Mouse (Mus musculus): ENCODE results near the gene Pop5. TPM values are rescaled to one million over a fixed set of nuclear protein-coding genes. Genes with fewer than 3 reads are reported as not detected.

Gene Pop5
- polyA plus RNA-seq, 1 experiment from 2014 or later: 121 TPM

- Histone ChIP-seq H3K36me3 (ENCODE audit: control insufficient read depth, insufficient read depth, low read length) (no peaks in the 10 kb centered on the region), H3K9me3 (ENCODE audit: control insufficient read depth, low read length) (no peaks in the 10 kb centered on the region), H3K9ac (ENCODE audit: low read length) (no peak overlapping the region), H3K4me1 (ENCODE audit: control insufficient read depth, insufficient read depth, low read length) (peaks cover 7% of the 10 kb centered on the region), H3K27ac (ENCODE audit: low read depth, low read length) (no peak overlapping the region), H3K27me3 (ENCODE audit: control insufficient read depth, insufficient read depth, low read length) (no peaks in the 10 kb centered on the region), H3K4me2 (ENCODE audit: low read depth) (no peak overlapping the region), H3K4me3 (ENCODE audit: low read depth, low read length) (no peak overlapping the region)
- ATAC-seq (ENCODE audit: insufficient read depth, low FRiP score, low TSS enrichment) (no peak), DNase-seq (ENCODE audit: low spot score) (peak; percentile 45)
- WGBS: 35% methylated on average over 14 of the region's 14 CpGs
These were observed 40.4 kb downstream of the Pop5 start for GRCm38 (mm10) chr5:115275998-115276397.

DNA sequence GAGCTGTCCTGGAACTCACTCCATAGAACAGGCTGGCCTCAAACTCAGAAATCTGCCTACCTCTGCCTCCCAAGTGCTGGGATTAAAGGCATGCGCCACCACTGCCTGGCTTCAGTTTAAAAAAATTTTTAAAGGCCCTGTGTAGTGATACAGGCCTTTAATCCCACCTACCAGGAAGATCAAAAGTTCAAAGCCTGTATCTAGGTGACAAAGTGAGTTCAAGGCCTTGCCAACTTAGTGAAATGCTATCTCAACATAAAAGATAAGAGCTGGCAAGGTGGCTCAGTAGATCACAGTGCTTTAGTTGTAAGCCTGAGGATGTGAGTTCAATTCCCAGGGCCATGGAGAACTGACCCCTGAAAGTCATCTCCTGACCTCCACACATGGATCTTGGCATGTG is 42.4 kb downstream of the Pop5 start:
- ATAC-seq (ENCODE audit: insufficient read depth, low FRiP score, low TSS enrichment) (no peak), DNase-seq (ENCODE audit: low spot score) (no peak)
- no peak overlapping the region for H3K9ac ChIP-seq (ENCODE audit: low read length)
- no peak overlapping the region for H3K4me3 ChIP-seq (ENCODE audit: low read depth, low read length)
- H3K27me3 ChIP-seq (ENCODE audit: control insufficient read depth, insufficient read depth, low read length): no peaks in the 10 kb centered on the region
- no peaks in the 10 kb centered on the region for H3K9me3 ChIP-seq (ENCODE audit: control insufficient read depth, low read length)
- peaks cover 7% of the 10 kb centered on the region for H3K4me1 ChIP-seq (ENCODE audit: control insufficient read depth, insufficient read depth, low read length)
- H3K4me2 ChIP-seq (ENCODE audit: low read depth): no peak overlapping the region
- WGBS: 84% methylated on average over 1 of the region's 1 CpGs
- H3K36me3 ChIP-seq (ENCODE audit: control insufficient read depth, insufficient read depth, low read length): no peaks in the 10 kb centered on the region
- H3K27ac ChIP-seq (ENCODE audit: low read depth, low read length): no peak overlapping the region

DNA sequence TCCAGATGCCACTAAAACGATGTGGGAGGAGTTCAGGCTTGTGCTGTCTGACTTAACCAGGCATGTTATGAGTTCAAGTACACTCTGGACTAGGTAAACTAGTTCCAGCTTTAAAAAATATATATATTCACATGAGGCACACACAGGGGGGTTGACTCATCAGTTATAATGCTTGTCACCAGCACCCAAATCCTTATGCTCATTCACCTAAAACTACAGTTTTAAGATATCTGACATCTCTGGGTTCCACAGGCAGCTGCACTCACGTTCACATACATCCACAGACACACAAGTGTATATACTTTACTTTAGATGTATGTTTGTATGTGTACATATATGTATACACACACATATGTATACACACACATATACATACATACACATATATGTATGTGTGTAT is 43.1 kb downstream of the Pop5 start:
- WGBS: 61% methylated on average over 2 of the region's 2 CpGs
- Histone ChIP-seq H3K4me3 (ENCODE audit: low read depth, low read length) (no peak overlapping the region), H3K9ac (ENCODE audit: low read length) (no peak overlapping the region), H3K27ac (ENCODE audit: low read depth, low read length) (no peak overlapping the region), H3K4me1 (ENCODE audit: control insufficient read depth, insufficient read depth, low read length) (peaks cover 4% of the 10 kb centered on the region), H3K27me3 (ENCODE audit: control insufficient read depth, insufficient read depth, low read length) (no peaks in the 10 kb centered on the region), H3K36me3 (ENCODE audit: control insufficient read depth, insufficient read depth, low read length) (no peaks in the 10 kb centered on the region), H3K4me2 (ENCODE audit: low read depth) (no peak overlapping the region), H3K9me3 (ENCODE audit: control insufficient read depth, low read length) (no peaks in the 10 kb centered on the region)
- ATAC-seq (ENCODE audit: insufficient read depth, low FRiP score, low TSS enrichment) (no peak), DNase-seq (ENCODE audit: low spot score) (no peak)

DNA sequence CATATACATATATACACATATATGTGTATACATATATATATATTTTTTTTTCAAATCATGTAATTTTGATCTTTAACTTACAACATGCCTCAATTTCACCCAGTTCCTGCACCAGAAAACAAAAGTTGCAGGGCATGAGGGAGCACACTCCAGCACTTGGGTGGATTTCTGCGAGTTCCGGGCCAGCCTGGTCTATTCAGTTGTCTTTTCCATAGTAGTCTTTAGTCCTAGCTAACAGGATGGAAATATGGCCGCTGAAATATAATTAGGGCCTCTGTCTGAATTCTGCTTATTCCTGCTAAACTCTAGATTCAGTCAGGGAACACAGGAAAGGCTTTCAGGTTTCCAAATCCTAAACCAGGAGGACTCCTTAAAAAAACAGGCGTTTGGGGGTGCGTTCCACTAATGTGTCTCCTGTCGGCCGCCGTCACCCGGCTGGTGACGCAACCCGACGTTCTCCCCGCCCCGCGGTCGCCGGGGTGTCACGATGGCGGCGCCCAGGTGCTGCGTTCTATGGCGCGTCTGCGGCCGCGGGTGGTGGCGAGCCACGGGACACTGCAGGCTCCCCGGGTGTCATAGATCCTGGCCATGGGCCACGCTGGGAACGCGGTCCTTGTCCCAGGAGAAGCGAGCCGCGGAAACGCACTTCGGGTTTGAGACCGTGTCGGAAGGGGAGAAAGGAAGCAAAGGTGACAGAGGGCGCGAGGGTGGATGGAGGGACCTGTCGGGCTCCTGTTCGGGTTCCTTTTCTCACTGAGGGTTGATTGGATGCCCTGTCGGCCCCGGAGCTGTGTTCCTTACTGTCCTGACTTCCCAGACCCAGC is 43.8 kb downstream of the Pop5 start, which contains the start of gene Coq5:
Coq5 (plus strand) TSS at position 441 of the 824 bp plus-strand sequence.
- DNase-seq (ENCODE audit: low spot score) (peak; percentile 83), ATAC-seq (ENCODE audit: insufficient read depth, low FRiP score, low TSS enrichment) (peak; percentile 65; the same call in 1 of the 2 replicates)
- WGBS: 4% methylated on average over 45 of the region's 45 CpGs
- Histone ChIP-seq H3K4me3 (ENCODE audit: low read depth, low read length) (peak within 1 kb of the TSS; percentile 95), H3K36me3 (ENCODE audit: control insufficient read depth, insufficient read depth, low read length) (peaks cover under 1% of the 10 kb centered on the region), H3K27me3 (ENCODE audit: control insufficient read depth, insufficient read depth, low read length) (no peaks in the 10 kb centered on the region), H3K27ac (ENCODE audit: low read depth, low read length) (no peak within 1 kb of the TSS), H3K9me3 (ENCODE audit: control insufficient read depth, low read length) (no peaks in the 10 kb centered on the region), H3K9ac (ENCODE audit: low read length) (peak within 1 kb of the TSS; percentile 61), H3K4me2 (ENCODE audit: low read depth) (peak within 1 kb of the TSS; percentile 82), H3K4me1 (ENCODE audit: control insufficient read depth, insufficient read depth, low read length) (peaks cover 4% of the 10 kb centered on the region)

DNA sequence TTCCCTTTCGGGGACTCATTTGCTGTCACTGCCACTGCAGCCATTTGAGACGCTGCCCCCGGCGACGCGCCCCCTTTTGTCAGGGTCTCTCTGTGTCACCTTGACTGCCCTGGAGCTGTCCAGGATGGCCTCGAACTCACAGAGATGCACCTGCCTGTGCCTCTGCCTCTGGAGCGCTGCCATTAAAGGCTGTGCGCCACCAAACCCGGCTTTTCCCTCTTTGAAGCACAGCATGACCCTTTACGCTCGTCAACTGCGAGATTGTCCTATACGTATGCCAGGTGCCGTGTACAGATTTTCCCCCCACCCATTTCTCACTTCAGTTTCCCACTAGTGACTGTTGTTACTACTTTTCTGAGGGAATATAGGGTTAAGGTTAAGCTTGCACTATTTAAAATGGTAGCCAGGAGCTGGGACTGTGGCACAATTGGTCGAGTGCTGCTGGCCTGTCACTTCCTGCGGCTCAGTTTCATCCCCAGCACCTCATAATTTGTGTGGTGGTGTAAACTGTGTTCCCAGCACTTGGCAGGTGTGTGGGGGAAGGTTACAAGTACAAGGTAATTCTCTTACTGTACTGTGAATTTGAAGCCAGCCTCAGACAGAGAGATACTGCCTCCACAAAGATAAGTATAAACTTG is 44.5 kb downstream of the Pop5 start:
- DNase-seq (ENCODE audit: low spot score): no peak
- H3K4me3 ChIP-seq (ENCODE audit: low read depth, low read length): peak overlapping the region; percentile 95
- H3K9me3 ChIP-seq (ENCODE audit: control insufficient read depth, low read length): no peaks in the 10 kb centered on the region
- WGBS: 10% methylated on average over 17 of the region's 17 CpGs
- no peak overlapping the region for H3K27ac ChIP-seq (ENCODE audit: low read depth, low read length)
- ATAC-seq (ENCODE audit: insufficient read depth, low FRiP score, low TSS enrichment): no peak
- H3K27me3 ChIP-seq (ENCODE audit: control insufficient read depth, insufficient read depth, low read length): no peaks in the 10 kb centered on the region
- peaks cover 4% of the 10 kb centered on the region for H3K4me1 ChIP-seq (ENCODE audit: control insufficient read depth, insufficient read depth, low read length)
- H3K9ac ChIP-seq (ENCODE audit: low read length): peak overlapping the region; percentile 61
- peaks cover 3% of the 10 kb centered on the region for H3K36me3 ChIP-seq (ENCODE audit: control insufficient read depth, insufficient read depth, low read length)
- H3K4me2 ChIP-seq (ENCODE audit: low read depth): peak overlapping the region; percentile 82

GRCm38 (mm10) chr5:115284735-115285134 is 49.1 kb downstream of the Pop5 start:
- peaks cover 4% of the 10 kb centered on the region for H3K4me1 ChIP-seq (ENCODE audit: control insufficient read depth, insufficient read depth, low read length)
- peaks cover 8% of the 10 kb centered on the region for H3K36me3 ChIP-seq (ENCODE audit: control insufficient read depth, insufficient read depth, low read length)
- H3K9ac ChIP-seq (ENCODE audit: low read length): no peak overlapping the region
- no peak overlapping the region for H3K4me3 ChIP-seq (ENCODE audit: low read depth, low read length)
- ATAC-seq (ENCODE audit: insufficient read depth, low FRiP score, low TSS enrichment) (no peak), DNase-seq (ENCODE audit: low spot score) (no peak)
- 93% methylated on average over 3 of the region's 3 CpGs for whole genome bisulfite sequencing
- no peak overlapping the region for H3K27ac ChIP-seq (ENCODE audit: low read depth, low read length)
- H3K4me2 ChIP-seq (ENCODE audit: low read depth): no peak overlapping the region
- no peaks in the 10 kb centered on the region for H3K9me3 ChIP-seq (ENCODE audit: control insufficient read depth, low read length)
- H3K27me3 ChIP-seq (ENCODE audit: control insufficient read depth, insufficient read depth, low read length): no peaks in the 10 kb centered on the region

GRCm38 (mm10) chr5:115294173-115294572 is 58.5 kb downstream of the Pop5 start:
- Histone ChIP-seq H3K27ac (ENCODE audit: low read depth, low read length) (no peak overlapping the region), H3K27me3 (ENCODE audit: control insufficient read depth, insufficient read depth, low read length) (no peaks in the 10 kb centered on the region), H3K9ac (ENCODE audit: low read length) (no peak overlapping the region), H3K4me3 (ENCODE audit: low read depth, low read length) (no peak overlapping the region), H3K4me2 (ENCODE audit: low read depth) (no peak overlapping the region), H3K36me3 (ENCODE audit: control insufficient read depth, insufficient read depth, low read length) (peaks cover 17% of the 10 kb centered on the region; the same call in 1 of the 2 replicates), H3K4me1 (ENCODE audit: control insufficient read depth, insufficient read depth, low read length) (peaks cover 4% of the 10 kb centered on the region), H3K9me3 (ENCODE audit: control insufficient read depth, low read length) (no peaks in the 10 kb centered on the region)
- ATAC-seq (ENCODE audit: insufficient read depth, low FRiP score, low TSS enrichment): no peak
- DNase-seq (ENCODE audit: low spot score): no peak
- WGBS: 92% methylated on average over 8 of the region's 8 CpGs

Measured in neural tube, embryonic 11.5 days (tissue).